Mouse (Mus musculus) midbrain, embryonic 16.5 days (tissue): Measurements from ENCODE around the gene Pigb. TPM values are rescaled to one million over a fixed set of nuclear protein-coding genes. Genes with fewer than 3 reads are reported as not detected.

ENCODE experiments used
- ATAC-seq: fragments of 200-750 bp; cut with Nextera tagmentation; 2 replicates; pipeline ENCODE4 v1.8.0; 2017; ENCODE audit warnings: moderate TSS enrichment
- H3K27ac ChIP-seq: fragments of 300-500 bp; sonication (generic); 2 replicates; pipeline ENCODE4 v1.5.1; 2014; ENCODE audit warnings: mild to moderate bottlenecking, low read length, mixed read lengths
- H3K27me3 ChIP-seq: fragments of 300-500 bp; sonication (generic); 2 replicates; pipeline ENCODE4 v1.6.1; 2014; ENCODE audit warnings: low read depth, low read length, mixed read lengths; ENCODE audit not compliant: control insufficient read depth, insufficient read depth
- H3K36me3 ChIP-seq: fragments of 300-500 bp; sonication (generic); 2 replicates; pipeline ENCODE4 v1.6.1; 2014; ENCODE audit warnings: mild to moderate bottlenecking, low read length, moderate library complexity, mixed read lengths; ENCODE audit not compliant: control insufficient read depth, insufficient read depth
- H3K4me1 ChIP-seq: fragments of 300-500 bp; sonication (generic); 2 replicates; pipeline ENCODE4 v1.6.1; 2014; ENCODE audit warnings: mild to moderate bottlenecking, low read length, mixed read lengths; ENCODE audit not compliant: control insufficient read depth, insufficient read depth
- H3K4me2 ChIP-seq: fragments of 300-500 bp; sonication (generic); 2 replicates; pipeline ENCODE4 v1.6.1; 2014; ENCODE audit warnings: mild to moderate bottlenecking, low read length, mixed read lengths
- H3K4me3 ChIP-seq: fragments of 300-500 bp; sonication (generic); 2 replicates; pipeline ENCODE4 v1.5.1; 2014; ENCODE audit warnings: low read depth, mild to moderate bottlenecking, low read length, moderate library complexity, mixed read lengths
- H3K9ac ChIP-seq: fragments of 300-500 bp; sonication (generic); 2 replicates; pipeline ENCODE4 v1.6.1; 2014; ENCODE audit warnings: low read depth, low read length, mixed read lengths
- H3K9me3 ChIP-seq: fragments of 300-500 bp; sonication (generic); replicated peaks from 2 replicates; pipeline ENCODE4 v1.6.1; 2014; ENCODE audit warnings: mild to moderate bottlenecking, low read length, mixed read lengths; ENCODE audit not compliant: control insufficient read depth, poor library complexity, severe bottlenecking
- WGBS: fragments of 180-500 bp; shearing (Covaris S2); extraction: QIAGEN DNeasy Blood & Tissue Kit; methylation state at CpG from one replicate; pipeline ENCODE4 v1.1.7; 2014; 5-methylcytosine and 5-hydroxymethylcytosine counted together
- polyA plus RNA-seq: library from polyadenylated mRNA; unstranded; fragments of >200 nt; fragmentation: Nextera tagmentation; extraction: Ambion mirVana; gene quantifications from 2 replicates; pipeline ENCODE4 v1.2.1, GENCODE M21; 2015

Pigb gene
- polyA plus RNA-seq, 1 experiment from 2014 or later: 18.6 TPM

DNA sequence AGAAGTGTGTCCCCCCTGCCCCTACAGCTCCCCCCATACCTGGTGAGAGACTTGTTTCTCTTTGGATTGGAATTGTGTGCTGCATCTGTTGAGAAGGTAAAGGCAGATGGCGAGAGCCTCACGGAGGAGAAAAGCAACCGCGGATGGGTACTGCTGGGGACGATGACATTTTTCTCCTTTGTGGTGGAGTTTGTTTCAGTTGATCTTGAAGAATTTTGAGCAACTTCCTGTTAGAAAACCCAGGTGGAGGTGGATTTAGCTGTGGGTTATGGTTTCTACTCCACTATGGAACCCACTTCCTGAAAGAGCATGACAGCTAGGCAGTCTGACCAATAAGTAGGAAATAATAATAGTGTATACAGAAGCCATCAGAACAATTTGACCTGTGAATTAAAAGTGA is 33.0 kb upstream of the Pigb start:
- Histone ChIP-seq H3K9me3 (no peaks in the 10 kb centered on the region), H3K27ac (no peak overlapping the region), H3K4me1 (no peaks in the 10 kb centered on the region), H3K27me3 (no peaks in the 10 kb centered on the region), H3K4me2 (no peak overlapping the region), H3K9ac (no peak overlapping the region), H3K36me3 (no peaks in the 10 kb centered on the region), H3K4me3 (no peak overlapping the region)
- 93% methylated on average over 5 of the region's 5 CpGs for WGBS
- no peak for ATAC-seq

DNA sequence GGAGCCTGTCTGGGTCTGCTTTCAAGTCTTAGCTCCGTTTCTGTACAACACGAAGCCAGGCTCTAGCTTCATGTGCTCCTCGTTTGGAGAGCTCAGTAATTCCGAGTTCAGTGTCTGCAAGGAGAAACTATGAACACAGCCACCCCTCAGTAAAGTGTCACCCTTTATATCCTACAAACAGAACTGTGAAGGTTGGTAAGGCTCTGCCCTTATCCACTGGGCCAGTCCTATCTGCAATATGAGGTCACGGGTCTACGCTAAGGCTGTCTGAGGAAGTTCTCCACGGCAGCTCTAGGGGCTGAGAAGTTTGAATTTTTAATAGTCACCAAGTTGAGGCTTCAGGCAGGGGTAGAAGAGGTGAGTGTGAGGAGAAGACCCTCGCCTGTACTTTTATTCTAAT is 32.2 kb upstream of the Pigb start:
- ATAC-seq: no peak
- Histone ChIP-seq H3K9me3 (no peaks in the 10 kb centered on the region), H3K27me3 (no peaks in the 10 kb centered on the region), H3K27ac (no peak overlapping the region), H3K4me1 (peaks cover 3% of the 10 kb centered on the region; the same call in 1 of the 2 replicates), H3K4me2 (no peak overlapping the region), H3K9ac (no peak overlapping the region), H3K4me3 (no peak overlapping the region), H3K36me3 (no peaks in the 10 kb centered on the region)
- 81% methylated on average over 8 of the region's 8 CpGs for WGBS

DNA sequence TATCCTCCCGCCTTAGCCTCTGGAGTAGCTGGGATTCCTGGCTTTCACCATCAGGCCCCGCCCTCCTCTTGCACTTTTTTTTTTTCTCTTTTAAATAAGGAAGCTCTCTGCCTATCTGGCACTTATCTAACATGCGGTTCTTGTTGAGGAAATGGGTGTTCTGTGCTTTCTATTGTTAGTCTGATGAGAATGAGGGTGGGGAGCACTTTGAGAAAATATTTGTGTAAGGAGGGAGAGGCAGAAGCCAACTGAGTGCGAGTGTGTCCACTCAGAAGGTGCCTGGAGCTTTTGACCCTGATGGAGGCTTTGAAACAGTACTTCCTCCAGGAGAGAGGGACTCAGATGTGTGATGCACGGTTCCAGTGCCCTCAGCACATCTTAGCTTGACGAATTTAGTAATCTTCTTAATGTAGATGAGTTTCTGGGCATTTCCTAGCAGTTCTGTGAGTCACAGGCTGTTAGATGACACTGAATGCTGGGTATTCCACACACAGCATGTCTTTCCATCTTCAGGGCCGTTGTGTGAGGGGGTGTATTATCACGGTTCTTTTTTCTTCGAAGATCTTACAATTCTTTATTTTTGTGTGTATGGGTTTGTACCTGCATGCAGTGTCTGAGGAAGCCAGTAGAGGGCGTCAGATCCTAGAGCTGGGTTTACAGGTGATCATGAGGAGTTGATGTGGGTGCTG is 30.9 kb upstream of the Pigb start:
- ATAC-seq: no peak
- no peaks in the 10 kb centered on the region for H3K27me3 ChIP-seq
- no peak overlapping the region for H3K4me2 ChIP-seq
- no peak overlapping the region for H3K27ac ChIP-seq
- no peak overlapping the region for H3K4me3 ChIP-seq
- no peaks in the 10 kb centered on the region for H3K36me3 ChIP-seq
- 71% methylated on average over 10 of the region's 10 CpGs for WGBS
- H3K4me1 ChIP-seq: peaks cover 8% of the 10 kb centered on the region
- no peak overlapping the region for H3K9ac ChIP-seq
- no peaks in the 10 kb centered on the region for H3K9me3 ChIP-seq

DNA sequence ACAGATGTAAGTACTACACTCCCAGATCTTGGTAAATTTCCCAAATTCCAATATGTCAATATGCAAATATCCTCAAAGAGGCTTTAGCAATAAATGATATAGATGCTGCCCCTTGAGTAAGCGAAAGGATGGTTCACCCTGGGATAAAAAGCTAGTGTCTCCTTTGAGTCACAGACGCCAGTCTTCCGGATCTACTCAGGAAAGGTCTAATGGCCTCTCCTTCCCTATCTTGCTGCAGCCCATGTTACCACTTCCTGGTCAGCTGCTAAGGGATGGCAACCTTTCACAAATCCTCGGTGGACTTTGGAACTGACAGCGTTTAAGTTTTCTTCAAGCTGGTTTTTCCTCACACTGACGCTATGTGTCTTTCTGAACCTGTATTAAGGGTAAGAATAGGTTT is 28.5 kb upstream of the Pigb start:
- Histone ChIP-seq H3K4me3 (no peak overlapping the region), H3K27me3 (no peaks in the 10 kb centered on the region), H3K9ac (no peak overlapping the region), H3K4me1 (peaks cover 8% of the 10 kb centered on the region), H3K27ac (no peak overlapping the region), H3K36me3 (no peaks in the 10 kb centered on the region), H3K9me3 (no peaks in the 10 kb centered on the region), H3K4me2 (no peak overlapping the region)
- WGBS: 91% methylated on average over 6 of the region's 6 CpGs
- ATAC-seq: no peak

DNA sequence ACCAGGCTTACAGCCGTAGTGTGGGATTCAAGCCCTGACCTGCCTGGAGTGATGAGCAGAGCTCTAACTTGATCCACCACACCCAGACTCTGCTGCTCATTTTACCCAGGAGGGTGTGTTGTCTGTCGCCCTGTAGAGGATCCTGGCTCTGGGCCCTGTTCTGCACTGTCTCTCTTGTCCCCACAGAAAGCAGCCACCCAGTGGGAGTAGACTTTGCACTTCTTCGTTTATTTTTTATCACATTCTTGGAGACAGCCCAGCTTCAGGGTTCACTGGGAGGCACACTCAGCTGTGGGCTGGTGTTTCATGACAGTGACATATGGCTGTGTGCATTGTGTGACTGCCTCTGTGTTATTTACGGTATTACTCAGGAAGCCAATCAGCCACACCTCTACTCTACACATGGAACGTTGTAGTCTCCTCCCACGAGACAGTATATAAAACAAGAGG is 28.1 kb upstream of the Pigb start:
- H3K27ac ChIP-seq: no peak overlapping the region
- H3K4me1 ChIP-seq: peaks cover 12% of the 10 kb centered on the region
- ATAC-seq: no peak
- no peaks in the 10 kb centered on the region for H3K36me3 ChIP-seq
- no peaks in the 10 kb centered on the region for H3K27me3 ChIP-seq
- H3K9me3 ChIP-seq: no peaks in the 10 kb centered on the region
- WGBS: 68% methylated on average over 6 of the region's 6 CpGs
- H3K9ac ChIP-seq: no peak overlapping the region
- H3K4me3 ChIP-seq: no peak overlapping the region
- no peak overlapping the region for H3K4me2 ChIP-seq

DNA sequence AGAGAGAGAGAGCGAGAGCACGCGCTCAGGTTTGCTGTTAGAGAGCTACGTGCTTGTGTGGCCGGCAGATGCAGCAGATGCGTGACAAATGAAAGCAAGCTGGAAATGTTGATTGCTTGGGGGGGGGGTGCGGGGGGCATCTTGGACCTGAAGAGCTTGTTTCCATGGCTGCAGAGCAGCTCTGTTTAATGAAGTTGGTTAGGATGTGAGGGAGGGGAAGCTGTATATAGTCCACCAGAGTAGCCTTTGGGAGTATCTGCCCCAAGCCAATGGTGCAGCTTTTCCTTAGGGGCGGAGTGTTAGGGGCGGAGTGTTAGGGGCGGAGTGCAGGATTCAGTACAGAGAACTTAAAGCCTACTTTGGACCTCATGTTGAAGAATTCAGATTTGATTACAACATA is 26.9 kb upstream of the Pigb start:
- Histone ChIP-seq H3K36me3 (no peaks in the 10 kb centered on the region), H3K9me3 (no peaks in the 10 kb centered on the region), H3K4me1 (peaks cover 12% of the 10 kb centered on the region), H3K9ac (no peak overlapping the region), H3K27me3 (no peaks in the 10 kb centered on the region), H3K27ac (no peak overlapping the region), H3K4me3 (no peak overlapping the region), H3K4me2 (0 out of 2 replicates have a peak overlapping the region, but pooled peaks have one; percentile 5)
- WGBS: 29% methylated on average over 9 of the region's 10 CpGs
- ATAC-seq: peak; percentile 56; the same call in 1 of the 2 replicates

DNA sequence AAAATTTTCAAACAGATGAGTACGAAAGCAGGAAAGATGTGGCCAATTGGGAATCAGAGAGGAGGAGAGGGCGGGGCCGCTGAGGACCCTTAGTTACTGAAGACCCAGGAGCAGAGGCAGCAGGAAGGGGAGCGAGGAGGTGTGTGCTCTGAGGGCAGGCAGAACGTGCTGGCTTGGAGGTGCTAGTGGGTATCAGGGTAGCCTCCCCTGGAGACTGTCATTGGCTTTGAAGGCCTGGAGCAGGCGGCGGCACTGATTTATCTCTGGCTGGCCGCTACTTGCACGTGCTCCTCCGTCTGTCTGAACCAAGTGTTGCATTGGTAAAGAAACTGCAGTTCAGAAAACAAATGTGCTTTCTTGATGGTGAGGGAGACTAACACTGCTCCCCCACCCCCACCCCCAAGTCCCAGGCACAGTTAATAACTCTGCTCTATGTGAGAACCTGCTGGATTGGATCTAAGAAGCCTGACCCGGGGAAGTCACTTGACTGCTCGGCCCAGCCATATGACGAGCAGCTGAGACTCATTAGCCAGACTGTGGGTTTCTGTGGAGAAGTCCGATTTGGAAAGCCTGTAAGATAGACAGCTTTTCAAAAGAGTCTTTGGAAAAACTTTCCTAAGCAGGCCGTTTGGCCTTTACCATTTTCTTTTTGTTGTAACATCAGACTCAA is 23.6 kb upstream of the Pigb start:
- no peaks in the 10 kb centered on the region for H3K36me3 ChIP-seq
- peaks cover 12% of the 10 kb centered on the region for H3K4me1 ChIP-seq
- 29% methylated on average over 15 of the region's 15 CpGs for WGBS

DNA sequence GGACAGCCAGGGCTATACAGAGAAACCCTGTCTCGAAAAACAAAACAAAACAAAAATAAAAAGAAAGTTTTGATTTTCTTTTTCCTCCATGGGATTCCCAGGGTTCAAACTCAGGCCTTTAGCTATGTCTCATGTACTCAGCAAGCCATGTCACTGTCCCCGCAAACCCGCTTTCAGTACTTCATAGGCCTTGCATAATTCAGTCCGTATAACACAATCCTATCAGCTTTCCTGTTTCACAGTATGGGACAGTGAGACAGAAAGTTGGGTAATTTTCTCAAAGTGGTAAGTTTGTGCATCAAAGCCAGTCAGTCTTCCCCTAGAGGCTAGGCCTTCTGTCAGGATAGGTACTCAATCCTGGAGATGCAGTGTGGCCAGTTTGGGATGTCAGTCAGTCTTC is 19.0 kb upstream of the Pigb start:
- no peak for ATAC-seq
- 88% methylated on average over 4 of the region's 4 CpGs for WGBS

More for the DNA sequence above, 23.6 kb upstream of the Pigb start:
- no peak for ATAC-seq
- Histone ChIP-seq H3K9ac (no peak overlapping the region), H3K4me2 (peak overlapping the region; percentile 23; the same call in 1 of the 2 replicates), H3K4me3 (no peak overlapping the region), H3K27ac (no peak overlapping the region), H3K9me3 (no peaks in the 10 kb centered on the region), H3K27me3 (no peaks in the 10 kb centered on the region)

DNA sequence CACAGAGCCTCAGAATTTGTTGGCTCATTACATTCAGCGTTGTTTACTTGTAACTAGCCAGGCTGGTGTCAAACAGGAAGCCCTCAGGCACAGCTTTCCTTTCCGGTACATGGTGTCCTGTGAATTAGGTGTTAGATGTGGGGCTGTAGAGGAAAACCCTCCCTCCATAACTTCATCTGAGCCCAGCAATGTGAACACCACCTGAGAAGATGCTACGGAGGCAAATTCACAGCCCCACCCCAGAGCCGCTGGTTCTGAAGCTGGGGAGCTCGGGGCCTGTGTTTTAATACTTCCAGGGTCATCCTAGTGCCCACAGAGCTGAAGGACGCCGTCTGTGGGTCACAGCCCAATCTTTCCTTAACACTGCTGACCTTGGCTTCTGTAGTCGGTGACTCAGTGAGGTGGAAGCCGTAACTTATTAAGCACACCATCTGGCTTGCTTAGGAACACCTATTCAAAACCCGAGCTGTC is 15.3 kb upstream of the Pigb start:
- H3K9me3 ChIP-seq: no peaks in the 10 kb centered on the region
- no peak overlapping the region for H3K27ac ChIP-seq
- H3K27me3 ChIP-seq: no peaks in the 10 kb centered on the region
- H3K36me3 ChIP-seq: no peaks in the 10 kb centered on the region
- no peak overlapping the region for H3K9ac ChIP-seq
- H3K4me3 ChIP-seq: no peak overlapping the region
- ATAC-seq: no peak
- peaks cover 4% of the 10 kb centered on the region; the same call in 1 of the 2 replicates for H3K4me1 ChIP-seq
- no peak overlapping the region for H3K4me2 ChIP-seq
- 67% methylated on average over 10 of the region's 10 CpGs for WGBS

More for the DNA sequence above, 19.0 kb upstream of the Pigb start:
- H3K9ac ChIP-seq: no peak overlapping the region
- H3K36me3 ChIP-seq: no peaks in the 10 kb centered on the region
- H3K9me3 ChIP-seq: no peaks in the 10 kb centered on the region
- H3K27ac ChIP-seq: no peak overlapping the region
- no peak overlapping the region for H3K4me2 ChIP-seq
- H3K27me3 ChIP-seq: no peaks in the 10 kb centered on the region
- 0 out of 2 replicates have a peak, but pooled peaks cover 5% of the 10 kb centered on the region for H3K4me1 ChIP-seq
- H3K4me3 ChIP-seq: no peak overlapping the region
